Mouse (Mus musculus) cortical plate, adult 2 months (tissue): Measurements from ENCODE around the gene Eaf1.

Source experiments
- CTCF ChIP-seq: fragments of 200-500 bp; IDR thresholded peaks from 2 replicates; pipeline ENCODE4 v1.5.1; 2011; ENCODE audit warnings: mild to moderate bottlenecking, control low read depth, low read length; ENCODE audit not compliant: insufficient read depth; ENCODE audit errors: extremely low read depth
- POLR2A ChIP-seq: fragments of 200-500 bp; IDR thresholded peaks from 2 replicates; pipeline ENCODE4 v1.6.1; 2011; ENCODE audit warnings: mild to moderate bottlenecking, low read length, control low read depth; ENCODE audit not compliant: insufficient read depth; ENCODE audit errors: extremely low read depth

GRCm38 (mm10) chr14:31521318-31521717 is 27.1 kb downstream of the Eaf1 start:
- TF ChIP-seq CTCF: no peak
- TF ChIP-seq POLR2A: no peak
